Mouse (Mus musculus) neural tube, embryonic 12.5 days (tissue): ENCODE data around the gene Rbp1. TPM values are rescaled to one million over a fixed set of nuclear protein-coding genes. Genes with fewer than 3 reads are reported as not detected.

ENCODE experiments used
- ATAC-seq: fragments of 200-750 bp; cut with Nextera tagmentation; 2 replicates; pipeline ENCODE4 v1.8.0; 2017; ENCODE audit warnings: low read depth, mild to moderate bottlenecking, moderate TSS enrichment, moderate library complexity; ENCODE audit not compliant: low FRiP score
- H3K27ac ChIP-seq: fragments of 300-500 bp; sonication (generic); 2 replicates; pipeline ENCODE4 v1.5.1; 2016
- H3K27me3 ChIP-seq: fragments of 300-500 bp; sonication (generic); replicated peaks from 2 replicates; pipeline ENCODE4 v1.6.1; 2016; ENCODE audit warnings: mild to moderate bottlenecking
- H3K36me3 ChIP-seq: fragments of 300-500 bp; sonication (generic); 2 replicates; pipeline ENCODE4 v1.6.1; 2016; ENCODE audit warnings: mild to moderate bottlenecking
- H3K4me1 ChIP-seq: fragments of 300-500 bp; sonication (generic); 2 replicates; pipeline ENCODE4 v1.6.1; 2016
- H3K4me2 ChIP-seq: fragments of 300-500 bp; sonication (generic); replicated peaks from 2 replicates; pipeline ENCODE4 v1.6.1; 2016; ENCODE audit warnings: mild to moderate bottlenecking
- H3K4me3 ChIP-seq: fragments of 300-500 bp; sonication (generic); 2 replicates; pipeline ENCODE4 v1.5.1; 2016
- H3K9ac ChIP-seq: fragments of 300-500 bp; sonication (generic); 2 replicates; pipeline ENCODE4 v1.6.1; 2016; ENCODE audit warnings: mild to moderate bottlenecking
- H3K9me3 ChIP-seq: fragments of 300-500 bp; sonication (generic); 2 replicates; pipeline ENCODE4 v1.6.1; 2016; ENCODE audit warnings: mild to moderate bottlenecking
- WGBS: fragments of 180-500 bp; shearing (Covaris S2); methylation state at CpG from one replicate; pipeline ENCODE4 v1.1.7; 2016; 5-methylcytosine and 5-hydroxymethylcytosine counted together
- polyA plus RNA-seq: library from polyadenylated mRNA; unstranded; fragments of >200 nt; fragmentation: Nextera tagmentation; extraction: Ambion mirVana; gene quantifications from 2 replicates; pipeline ENCODE4 v1.2.1, GENCODE M21; 2016

Gene Rbp1
- polyA plus RNA-seq, 1 experiment from 2014 or later: 177 TPM

DNA sequence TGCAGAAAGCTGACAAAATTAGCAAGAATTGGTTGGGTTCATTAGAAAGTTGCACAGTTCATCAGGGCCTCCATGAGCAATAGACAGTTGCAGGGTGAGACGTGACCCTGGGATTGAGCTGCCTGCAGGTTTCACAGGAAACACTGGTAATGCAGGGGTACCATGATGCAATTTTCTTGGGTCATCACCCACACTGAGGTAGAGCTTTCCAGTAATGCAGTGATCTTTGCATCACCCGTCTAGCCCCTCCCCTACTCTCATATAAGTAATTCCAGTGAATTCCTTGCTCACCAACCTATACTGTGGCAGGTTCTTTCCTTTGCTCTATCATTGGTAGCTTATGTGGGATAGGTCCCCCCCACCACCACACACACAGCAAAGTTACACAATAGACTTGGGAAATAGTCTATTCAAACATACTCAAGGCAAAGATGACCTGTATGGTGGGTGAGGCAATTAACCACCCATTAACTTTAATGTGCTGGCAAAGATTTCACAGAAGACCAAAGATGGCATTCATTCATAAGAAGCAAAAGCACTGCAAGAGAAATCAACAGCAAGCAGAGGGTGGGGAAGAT, 57.5 kb downstream of the Rbp1 start:
- Histone ChIP-seq H3K27ac (no peak overlapping the region), H3K36me3 (no peaks in the 10 kb centered on the region), H3K9me3 (no peaks in the 10 kb centered on the region), H3K4me1 (no peaks in the 10 kb centered on the region), H3K4me2 (no peak overlapping the region), H3K27me3 (no peaks in the 10 kb centered on the region), H3K4me3 (no peak overlapping the region), H3K9ac (no peak overlapping the region)
- WGBS: 88% methylated on average over 2 of the region's 2 CpGs
- ATAC-seq: no peak

DNA sequence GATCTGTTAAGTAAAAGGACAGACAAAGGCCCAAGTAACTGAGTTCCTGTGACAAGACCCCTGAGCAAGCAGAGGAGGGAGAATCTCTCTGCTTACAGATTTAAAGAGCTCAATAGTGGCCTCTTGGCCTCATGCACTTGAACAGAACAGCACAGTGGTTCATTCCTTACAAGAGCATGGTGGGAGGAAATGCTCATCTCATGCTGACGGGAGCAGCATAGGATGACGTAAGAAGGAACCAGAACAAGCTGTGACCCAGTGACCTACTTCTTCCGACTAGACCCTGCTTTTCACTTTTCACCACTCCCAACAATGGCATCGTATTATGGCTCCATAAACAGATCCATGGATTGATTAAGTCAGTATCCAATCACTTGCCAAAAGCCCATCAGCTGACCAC, 59.5 kb downstream of the Rbp1 start:
- ATAC-seq: no peak
- no peak overlapping the region for H3K27ac ChIP-seq
- no peaks in the 10 kb centered on the region for H3K36me3 ChIP-seq
- H3K9me3 ChIP-seq: no peaks in the 10 kb centered on the region
- H3K4me2 ChIP-seq: no peak overlapping the region
- H3K4me3 ChIP-seq: no peak overlapping the region
- no peaks in the 10 kb centered on the region for H3K27me3 ChIP-seq
- no peak overlapping the region for H3K9ac ChIP-seq
- H3K4me1 ChIP-seq: no peaks in the 10 kb centered on the region
- WGBS: 76% methylated on average over 4 of the region's 4 CpGs

DNA sequence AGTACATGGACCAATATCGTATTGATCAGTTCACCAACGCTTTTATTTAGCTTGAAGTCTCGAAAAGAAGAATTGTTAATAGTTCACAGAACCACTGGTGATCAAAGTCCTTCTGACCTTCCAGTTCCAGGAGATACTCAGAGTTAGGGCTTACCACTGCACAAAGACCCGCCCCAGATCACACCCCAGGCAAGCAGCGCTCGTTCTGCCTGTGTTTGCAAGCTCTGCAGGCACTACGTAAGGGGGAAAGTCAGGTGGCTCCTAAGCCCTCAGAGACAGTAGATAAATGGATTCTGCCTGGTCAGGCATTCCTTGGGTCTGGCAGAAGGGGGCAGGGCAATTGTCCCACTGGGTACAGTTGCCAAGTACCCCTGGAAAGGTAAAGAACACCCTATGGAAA, 62.3 kb downstream of the Rbp1 start:
- Histone ChIP-seq H3K4me2 (no peak overlapping the region), H3K9ac (no peak overlapping the region), H3K36me3 (no peaks in the 10 kb centered on the region), H3K27me3 (no peaks in the 10 kb centered on the region), H3K9me3 (no peaks in the 10 kb centered on the region), H3K4me1 (0 out of 2 replicates have a peak, but pooled peaks cover 4% of the 10 kb centered on the region), H3K4me3 (no peak overlapping the region), H3K27ac (no peak overlapping the region)
- no peak for ATAC-seq
- 86% methylated on average over 7 of the region's 7 CpGs for WGBS

DNA sequence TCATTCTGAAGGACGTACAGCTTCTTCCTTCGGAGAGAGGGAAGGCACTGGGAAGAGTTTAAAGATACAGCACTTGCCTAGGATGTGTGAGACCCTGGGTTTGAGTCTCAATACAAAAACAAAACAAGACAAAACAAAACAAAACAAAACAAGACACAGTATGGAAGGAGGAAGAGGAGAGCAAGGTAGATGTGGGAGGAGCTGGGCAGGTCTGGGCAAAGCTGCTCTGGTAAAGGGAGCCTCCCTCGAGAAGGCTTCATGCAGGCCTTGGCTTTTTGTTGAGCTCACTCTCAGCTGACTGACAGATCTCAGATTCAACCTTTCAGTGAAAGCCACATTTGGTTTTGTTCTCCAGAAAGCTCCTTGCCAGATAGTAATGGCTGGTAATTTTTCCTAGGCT, 63.1 kb downstream of the Rbp1 start, which contains the start of gene Rbp2:
Rbp2 (plus strand) TSS at position 301 of the 400 bp plus-strand sequence.
- Histone ChIP-seq H3K9ac (no peak within 1 kb of the TSS), H3K4me3 (no peak within 1 kb of the TSS), H3K27me3 (no peaks in the 10 kb centered on the region), H3K4me1 (0 out of 2 replicates have a peak, but pooled peaks cover 9% of the 10 kb centered on the region), H3K9me3 (no peaks in the 10 kb centered on the region), H3K27ac (no peak within 1 kb of the TSS), H3K4me2 (no peak within 1 kb of the TSS), H3K36me3 (no peaks in the 10 kb centered on the region)
- ATAC-seq: no peak
- WGBS: 89% methylated on average over 3 of the region's 3 CpGs

DNA sequence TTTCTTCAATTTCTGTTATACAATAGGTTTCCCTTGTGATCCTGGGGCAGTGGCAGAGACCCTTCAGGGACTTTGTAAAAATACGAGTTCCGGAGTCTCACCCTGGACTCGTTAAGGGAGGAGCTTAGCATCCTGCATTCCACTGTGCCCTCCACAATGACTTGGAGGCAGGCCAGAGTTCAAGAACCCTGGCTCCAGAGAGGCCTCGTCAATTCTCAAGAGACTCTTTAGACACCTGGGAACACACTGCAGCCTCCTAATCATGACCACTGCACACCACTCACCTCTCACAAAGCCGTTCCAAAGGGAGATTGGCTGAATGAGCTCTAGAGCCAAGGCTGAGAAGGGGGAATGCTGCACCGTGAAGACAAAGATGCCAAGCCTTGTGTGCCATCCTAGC, 64.5 kb downstream of the Rbp1 start:
- ATAC-seq: no peak
- Histone ChIP-seq H3K4me3 (no peak overlapping the region), H3K4me1 (0 out of 2 replicates have a peak, but pooled peaks cover 9% of the 10 kb centered on the region), H3K27ac (no peak overlapping the region), H3K4me2 (no peak overlapping the region), H3K27me3 (no peaks in the 10 kb centered on the region), H3K9me3 (no peaks in the 10 kb centered on the region), H3K36me3 (no peaks in the 10 kb centered on the region), H3K9ac (no peak overlapping the region)
- 81% methylated on average over 6 of the region's 6 CpGs for WGBS

DNA sequence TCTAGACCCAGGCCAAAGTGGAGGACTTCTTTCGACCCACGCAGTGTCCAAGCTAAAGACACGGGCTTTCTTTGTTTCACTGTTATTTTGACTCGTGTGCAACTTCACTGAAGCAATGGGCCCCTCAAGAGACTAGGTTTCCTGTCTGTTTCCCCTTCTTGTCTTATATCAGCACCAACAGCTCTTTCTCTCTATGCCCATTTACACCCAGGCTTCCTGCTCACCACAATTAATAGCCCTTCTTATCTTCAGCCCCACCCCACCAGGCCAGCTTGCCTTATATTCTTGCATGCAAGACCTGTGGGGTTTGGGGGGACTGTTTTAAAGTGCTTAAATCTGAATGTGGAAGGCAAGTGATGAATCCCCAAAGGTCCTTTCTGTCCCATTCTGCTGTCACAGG, 66.8 kb downstream of the Rbp1 start:
- no peaks in the 10 kb centered on the region for H3K36me3 ChIP-seq
- H3K9me3 ChIP-seq: no peaks in the 10 kb centered on the region
- H3K4me3 ChIP-seq: no peak overlapping the region
- WGBS: 81% methylated on average over 4 of the region's 4 CpGs
- no peak overlapping the region for H3K9ac ChIP-seq
- 0 out of 2 replicates have a peak, but pooled peaks cover 9% of the 10 kb centered on the region for H3K4me1 ChIP-seq
- no peaks in the 10 kb centered on the region for H3K27me3 ChIP-seq
- no peak overlapping the region for H3K27ac ChIP-seq
- no peak overlapping the region for H3K4me2 ChIP-seq
- ATAC-seq: no peak

DNA sequence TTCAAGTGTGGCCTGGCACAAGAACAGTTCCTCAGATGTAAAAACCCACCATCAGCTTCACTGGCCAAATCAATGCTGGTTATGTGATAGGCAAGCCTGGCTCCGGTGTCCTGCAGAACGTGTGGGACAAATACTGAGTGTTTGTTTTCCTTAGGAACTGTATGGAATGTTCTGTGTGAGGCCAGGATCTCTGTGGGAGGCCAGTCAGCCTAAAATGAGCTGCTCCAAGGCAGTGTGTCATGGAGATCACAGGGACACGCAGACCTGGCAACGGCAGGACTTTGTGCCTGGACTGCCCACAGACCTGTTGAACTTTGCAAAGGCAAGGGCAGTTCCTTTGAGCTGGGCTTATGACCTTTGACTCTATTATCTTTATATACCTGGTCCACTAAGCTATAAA, 67.4 kb downstream of the Rbp1 start:
- 65% methylated on average over 4 of the region's 4 CpGs for WGBS

DNA sequence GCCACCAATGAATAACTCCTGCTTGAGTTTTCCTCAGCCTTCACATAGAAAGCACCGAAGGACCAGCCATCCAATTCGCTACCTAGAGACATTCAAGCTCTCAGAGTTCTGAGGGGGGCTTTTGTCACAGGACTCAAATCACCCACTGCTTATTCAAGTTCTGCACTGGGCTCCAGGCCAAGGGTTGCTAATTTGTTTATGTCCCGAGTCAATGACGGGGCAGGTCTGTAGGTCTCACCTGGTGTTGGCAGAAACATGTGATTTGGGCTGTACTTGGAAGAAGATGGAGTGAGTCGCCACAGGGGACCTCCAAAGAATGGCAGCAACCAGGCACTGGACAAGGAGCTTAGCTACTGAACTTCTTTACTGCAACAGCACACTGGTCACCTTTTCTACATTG, 68.3 kb downstream of the Rbp1 start:
- Histone ChIP-seq H3K9ac (no peak overlapping the region), H3K4me1 (peaks cover 10% of the 10 kb centered on the region; the same call in 1 of the 2 replicates), H3K27me3 (no peaks in the 10 kb centered on the region), H3K27ac (no peak overlapping the region), H3K4me3 (no peak overlapping the region), H3K36me3 (no peaks in the 10 kb centered on the region), H3K4me2 (no peak overlapping the region), H3K9me3 (no peaks in the 10 kb centered on the region)
- 85% methylated on average over 5 of the region's 5 CpGs for WGBS
- no peak for ATAC-seq

More for the DNA sequence above, 67.4 kb downstream of the Rbp1 start:
- H3K4me3 ChIP-seq: no peak overlapping the region
- H3K27me3 ChIP-seq: no peaks in the 10 kb centered on the region
- H3K4me1 ChIP-seq: 0 out of 2 replicates have a peak, but pooled peaks cover 9% of the 10 kb centered on the region
- no peak overlapping the region for H3K27ac ChIP-seq
- no peaks in the 10 kb centered on the region for H3K9me3 ChIP-seq
- no peak overlapping the region for H3K4me2 ChIP-seq
- H3K36me3 ChIP-seq: no peaks in the 10 kb centered on the region
- H3K9ac ChIP-seq: no peak overlapping the region
- no peak for ATAC-seq

DNA sequence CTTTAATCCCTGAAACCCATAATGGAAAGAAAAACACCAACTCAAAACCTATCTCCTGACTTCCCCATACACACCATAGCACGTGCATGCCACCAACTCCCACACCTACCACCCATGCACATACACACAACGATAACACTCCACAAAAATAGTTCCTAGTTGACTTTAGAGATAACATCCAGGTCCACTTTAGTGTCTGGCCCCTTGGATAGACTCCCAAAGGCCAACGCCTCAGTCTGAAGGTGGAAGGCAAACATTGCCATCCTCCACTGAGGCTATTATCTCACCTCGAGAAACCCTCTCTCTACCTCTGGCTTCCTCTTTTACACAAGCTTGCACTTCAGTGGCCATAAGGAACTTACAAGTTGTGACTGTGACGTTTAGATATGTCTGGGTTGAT, 69.5 kb downstream of the Rbp1 start:
- Histone ChIP-seq H3K4me2 (no peak overlapping the region), H3K4me1 (peaks cover 21% of the 10 kb centered on the region), H3K27ac (no peak overlapping the region), H3K4me3 (no peak overlapping the region), H3K9ac (no peak overlapping the region), H3K9me3 (no peaks in the 10 kb centered on the region), H3K36me3 (no peaks in the 10 kb centered on the region), H3K27me3 (no peaks in the 10 kb centered on the region)
- 85% methylated on average over 5 of the region's 5 CpGs for WGBS
- ATAC-seq: no peak

DNA sequence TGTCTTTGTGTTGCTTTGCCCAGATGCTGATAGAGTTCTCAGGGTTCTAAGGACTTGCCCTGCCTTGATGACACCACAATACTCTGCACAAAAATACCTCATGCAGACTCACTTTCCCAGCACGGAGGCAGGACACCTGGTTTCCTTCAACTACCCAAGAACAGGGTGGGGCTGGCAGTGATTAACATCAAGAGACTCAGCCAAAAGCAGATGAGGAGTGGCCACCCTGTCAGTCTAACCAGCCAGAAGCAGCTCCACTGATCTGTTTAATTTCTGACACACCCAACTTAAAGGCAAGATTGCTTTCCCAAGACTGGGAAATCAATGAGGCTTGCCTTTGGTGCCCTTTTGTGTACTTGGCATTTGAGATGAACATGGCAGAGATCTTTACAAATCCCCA, 70.1 kb downstream of the Rbp1 start:
- 86% methylated on average over 1 of the region's 1 CpGs for WGBS
- ATAC-seq: no peak
- Histone ChIP-seq H3K9ac (no peak overlapping the region), H3K9me3 (no peaks in the 10 kb centered on the region), H3K4me3 (no peak overlapping the region), H3K4me2 (no peak overlapping the region), H3K4me1 (peaks cover 27% of the 10 kb centered on the region), H3K27ac (no peak overlapping the region), H3K27me3 (no peaks in the 10 kb centered on the region), H3K36me3 (no peaks in the 10 kb centered on the region)

Other genes starting within 250 kb of the Rbp1 start
- 2.1 and 2.5 TPM in 2 replicates for gene Nmnat3, start 135.5 kb upstream of the Rbp1 start, polyA plus RNA-seq
- gene Rbp2, start 63.2 kb downstream of the Rbp1 start, polyA plus RNA-seq: 2.9 and 3.8 TPM in 2 replicates
- 160 and 169 TPM in 2 replicates for gene Copb2, start 140.8 kb downstream of the Rbp1 start, polyA plus RNA-seq
- 58.6 and 61.7 TPM in 2 replicates for gene Mrps22, start 178.7 kb downstream of the Rbp1 start, polyA plus RNA-seq